Mouse (Mus musculus) CH12F3 (cell line): ENCODE measurements around the gene Prdx2.

Source experiments
- in situ Hi-C: fragments of 300-500 bp; cut with MboI; formaldehyde crosslinking; loops from 2 replicates; pipeline ENCODE4 v1.14.3; 2020; ENCODE audit warnings: low sequenced_read_pairs

The Prdx2 gene

DNA sequence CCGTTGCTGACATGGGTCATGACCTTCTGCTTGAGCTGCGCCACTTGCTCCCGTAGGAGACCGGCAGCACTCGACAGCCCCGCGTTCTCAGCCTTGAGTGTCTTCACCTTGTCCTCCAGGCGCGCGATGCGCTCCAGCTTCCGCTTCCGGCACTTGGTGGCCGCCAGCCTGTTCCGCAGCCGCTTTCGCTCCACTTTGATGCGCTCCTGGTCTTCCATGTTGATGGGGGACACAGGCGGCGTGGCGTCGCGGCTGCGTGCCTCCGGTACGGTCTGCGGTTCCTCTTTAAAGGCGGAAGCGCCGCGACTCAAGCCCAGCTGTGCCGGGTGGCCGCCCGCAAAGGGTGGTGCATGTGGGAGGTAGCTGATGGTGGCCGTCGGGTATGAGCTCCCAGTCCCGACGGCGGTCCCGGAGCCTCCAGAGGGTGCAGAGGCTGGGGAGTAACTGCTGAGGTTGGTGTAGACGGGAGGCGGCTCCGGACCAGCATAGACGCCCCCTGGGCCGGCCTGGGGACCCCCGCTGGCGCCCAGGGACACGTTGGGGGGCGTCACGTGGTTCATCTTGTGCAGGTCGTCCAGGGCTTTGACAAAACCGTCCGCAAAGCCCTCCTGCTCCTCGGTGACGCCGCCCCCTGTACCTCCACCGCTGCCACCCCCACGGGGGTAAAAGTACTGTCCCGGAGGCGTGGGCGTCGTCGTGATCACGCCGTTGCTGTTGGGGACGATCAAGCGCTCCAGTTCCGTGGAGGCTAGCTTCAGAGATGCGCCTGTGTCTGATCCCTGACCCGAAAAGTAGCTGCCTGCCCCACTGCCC is 8.3 kb downstream of the Prdx2 start:
- in situ Hi-C loops, result no loop called here

DNA sequence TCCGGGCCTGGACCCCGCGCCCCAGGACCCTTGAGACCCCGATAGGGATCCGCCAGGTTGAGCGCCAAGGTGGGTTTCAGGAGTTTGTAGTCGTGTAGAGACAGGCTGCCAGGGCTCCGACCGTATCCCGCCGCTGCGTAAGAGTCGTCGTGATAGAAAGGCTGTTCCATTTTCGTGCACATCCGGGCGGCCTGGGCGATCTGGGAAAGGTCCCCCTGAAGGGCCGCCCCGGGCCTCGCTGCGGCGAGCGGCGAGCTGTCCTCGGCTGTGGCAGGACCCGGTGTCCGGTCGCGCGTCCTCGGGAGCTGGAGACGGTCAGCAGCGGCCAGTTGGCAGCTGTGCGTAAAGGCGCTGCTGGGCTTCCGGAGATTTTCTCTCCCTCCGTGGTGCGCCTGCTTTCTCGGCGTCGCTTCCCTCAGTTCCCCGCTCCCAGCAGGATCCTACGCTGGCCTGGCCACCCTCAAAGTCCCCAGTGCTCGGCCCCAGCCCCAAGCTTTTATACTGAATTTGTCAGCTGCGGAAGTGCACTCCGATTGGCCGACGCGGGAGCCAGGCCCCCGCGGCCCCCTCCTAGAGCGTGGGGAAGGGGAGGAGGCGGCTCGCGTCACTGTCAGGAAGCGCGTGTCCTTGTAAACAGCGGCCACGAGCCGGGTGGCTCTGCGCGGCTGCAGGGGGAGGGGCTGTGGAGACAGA is 9.0 kb downstream of the Prdx2 start, which contains the start of gene Junb:
TSS of gene Junb (minus strand) at position 471 of the 693 bp plus-strand sequence.
- in situ Hi-C loops, result no loop called here

DNA sequence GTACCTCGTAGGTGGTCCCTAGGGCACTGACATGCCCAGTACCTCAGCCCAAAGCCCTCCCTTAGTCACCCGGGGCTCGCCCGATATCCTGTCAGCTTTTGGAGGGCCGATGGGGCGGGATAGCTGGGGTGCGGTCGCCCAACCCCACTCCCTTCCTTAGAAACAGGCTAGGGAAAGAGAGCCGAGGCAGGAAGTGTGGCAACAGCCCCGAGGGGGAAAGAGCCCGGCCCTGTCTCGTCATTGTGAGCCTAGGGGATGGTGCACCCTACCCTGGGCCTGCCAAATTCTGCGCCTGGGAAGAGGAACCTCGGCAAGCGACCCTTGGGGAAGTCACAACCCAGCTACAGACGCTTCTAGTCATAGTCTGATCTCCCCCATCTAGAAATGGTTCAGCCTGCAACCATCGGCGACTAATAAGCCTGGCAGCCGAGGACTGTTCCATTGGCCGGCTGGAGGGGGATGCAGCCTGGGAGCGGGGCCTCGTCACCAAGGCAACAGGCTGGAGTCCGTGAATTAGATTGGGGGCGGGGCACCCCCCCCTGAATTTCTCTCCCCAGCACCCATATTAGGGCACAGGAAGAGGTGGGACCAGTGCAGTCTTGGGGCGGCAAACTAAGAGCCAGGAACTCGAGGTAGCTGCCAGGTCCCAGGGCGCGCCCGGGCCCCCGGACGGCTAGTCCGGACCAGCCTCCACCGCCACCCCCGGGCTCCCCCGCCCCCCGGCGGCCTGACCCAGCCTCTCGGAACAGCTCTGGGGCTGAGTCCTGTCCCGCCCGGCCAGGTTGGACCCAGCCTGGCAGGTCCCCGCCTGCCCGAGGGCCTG is 10.4 kb downstream of the Prdx2 start:
- in situ Hi-C loops, result no loop called here

DNA sequence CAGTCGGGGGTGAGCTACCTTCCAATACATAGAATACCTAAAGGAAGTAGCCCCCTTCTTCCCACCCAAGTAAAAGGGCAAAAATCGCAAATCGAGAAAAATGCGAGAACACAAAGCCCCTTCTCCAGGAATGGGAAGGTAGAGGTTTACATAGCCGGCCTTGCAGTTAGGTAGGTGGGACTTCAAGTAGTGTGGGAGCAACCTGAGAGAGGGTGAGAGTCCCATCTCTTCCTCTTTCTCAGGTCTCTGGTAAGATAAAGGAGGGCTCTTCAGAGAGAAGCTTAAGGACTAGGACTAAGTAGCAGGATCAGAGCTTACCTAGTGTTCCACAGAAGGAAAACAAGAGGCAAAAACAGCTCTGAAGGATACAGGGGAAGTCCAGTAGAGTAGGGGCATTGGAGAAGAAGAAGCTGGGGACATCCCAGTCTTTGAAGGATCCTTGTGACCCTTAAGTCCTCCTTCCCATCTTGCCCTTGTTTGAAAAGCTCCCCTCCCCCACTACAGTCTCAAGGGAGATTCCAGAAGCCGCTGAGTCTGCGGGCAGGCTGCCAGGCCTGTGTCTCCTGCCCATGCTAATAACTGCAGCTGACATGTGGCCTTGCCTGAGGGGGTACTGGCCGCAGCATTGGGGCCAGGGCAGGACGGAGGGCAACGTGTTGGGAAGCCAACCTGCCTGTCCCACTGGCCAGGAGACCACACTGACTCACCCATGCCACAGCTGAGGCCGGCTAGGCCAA is 11.4 kb downstream of the Prdx2 start:
- in situ Hi-C loops, result no loop called here

DNA sequence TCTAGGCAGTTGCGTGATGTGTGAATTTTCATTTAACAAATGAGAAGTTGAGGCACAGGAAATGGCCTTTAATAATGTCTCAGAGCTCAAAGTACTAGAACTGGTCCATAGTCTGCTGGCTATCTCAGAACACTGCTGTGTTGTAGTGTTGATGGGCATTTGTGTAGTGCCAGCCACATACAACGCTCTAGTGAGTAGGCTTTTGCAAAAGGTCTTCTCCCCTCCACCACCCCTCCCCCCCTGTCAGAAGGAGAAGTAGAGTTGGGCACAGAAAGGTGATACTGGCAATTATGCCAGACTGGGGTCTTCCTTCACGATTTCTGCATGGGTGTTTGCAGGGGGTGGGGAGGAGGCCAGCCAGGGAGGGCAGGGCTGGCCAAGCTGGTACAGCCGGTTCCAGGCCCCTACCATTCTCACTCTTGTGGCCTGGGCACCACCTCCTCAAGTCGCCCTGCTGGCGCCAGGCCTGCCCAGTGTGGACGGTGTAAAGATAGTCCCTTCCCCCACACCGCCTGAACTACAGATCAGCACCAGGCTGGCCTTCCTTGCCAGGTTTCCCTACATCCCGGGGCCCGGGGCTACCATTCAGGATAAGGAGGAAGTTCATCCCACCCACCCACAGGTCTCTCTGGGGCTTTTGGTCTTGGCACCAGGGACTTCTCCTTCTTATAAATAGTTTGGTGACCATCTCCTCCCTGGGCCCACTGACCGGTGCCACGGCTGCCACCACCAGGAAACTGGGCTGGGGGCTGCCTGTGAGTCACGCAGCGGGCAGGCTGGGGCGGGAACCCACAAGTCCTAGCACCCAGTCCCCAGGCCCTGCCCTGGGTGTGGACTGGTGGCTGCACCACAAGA is 12.5 kb downstream of the Prdx2 start:
- in situ Hi-C loops, result no loop called here

- in situ Hi-C loops, result no loop called here
Measured at GRCm38 (mm10) chr8:84982499-84983011, 13.2 kb downstream of the Prdx2 start.

DNA sequence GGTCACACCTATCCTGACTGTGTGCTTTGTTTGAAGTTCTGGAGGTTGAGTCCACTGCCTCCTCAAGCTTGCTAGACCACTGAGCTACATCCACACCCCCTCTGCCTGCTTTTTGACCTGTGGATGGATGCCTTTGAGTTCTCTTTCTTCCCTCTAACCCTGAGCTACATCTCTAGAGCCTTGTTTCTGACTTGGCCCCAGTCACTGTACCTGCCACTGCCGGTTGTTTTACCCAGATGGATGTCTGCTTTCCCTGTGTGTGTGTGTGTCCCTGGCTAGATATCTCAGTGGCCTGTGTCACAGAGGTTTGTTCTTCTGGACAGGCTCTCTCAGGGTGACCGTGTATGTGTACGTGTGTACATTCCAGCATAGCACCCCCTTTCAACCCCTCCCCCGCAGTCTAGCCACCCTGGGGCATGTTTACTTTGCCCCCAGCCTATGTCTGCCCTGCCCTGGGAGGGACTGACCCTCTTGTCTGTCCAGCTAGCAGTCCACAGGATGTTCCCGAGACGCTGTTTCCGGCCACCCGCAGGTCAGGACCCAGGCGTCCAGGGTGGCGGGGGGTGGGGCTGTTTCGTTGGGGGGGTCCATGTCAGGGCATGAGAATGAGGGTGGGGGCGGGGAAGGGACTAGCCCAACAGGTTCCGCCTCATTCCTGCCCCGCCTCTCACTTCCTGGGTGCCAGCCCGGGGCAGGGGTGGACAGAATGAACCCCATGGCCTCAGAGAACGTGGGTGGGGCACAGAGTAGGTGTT is 15.1 kb downstream of the Prdx2 start:
- in situ Hi-C loops, result no loop called here

DNA sequence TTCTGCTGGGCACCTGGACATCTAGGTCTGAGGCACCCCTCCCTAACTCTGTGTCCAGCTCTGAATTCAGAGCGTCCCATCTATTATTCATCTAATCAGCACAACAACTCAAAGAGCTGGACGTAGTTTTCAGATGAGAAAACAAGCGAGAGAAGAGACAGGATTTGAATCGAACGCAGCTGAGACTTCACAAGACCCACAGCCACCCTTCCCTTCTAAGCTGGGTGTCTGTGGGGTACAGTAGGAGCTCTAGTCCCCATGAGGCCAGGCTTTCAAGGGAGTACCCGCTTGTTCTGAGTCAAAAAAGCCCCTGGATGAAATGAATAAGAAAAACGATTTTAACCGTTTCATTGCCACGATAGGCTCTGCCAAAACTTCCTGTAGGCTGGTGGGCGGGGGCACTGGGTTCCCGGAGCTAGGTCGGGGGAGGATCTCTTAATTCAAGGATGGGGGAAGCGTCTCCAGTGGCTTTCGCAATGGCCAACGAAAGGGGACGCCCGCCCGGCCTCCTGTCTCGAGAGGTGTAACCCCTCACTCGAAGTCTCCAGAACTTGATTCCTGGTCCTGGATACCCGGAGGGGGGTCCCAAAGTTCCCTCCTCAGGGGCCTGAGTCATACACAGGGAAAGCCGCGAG is 15.8 kb downstream of the Prdx2 start:
- in situ Hi-C loops, result no loop called here

- in situ Hi-C loops, result no loop called here
Measured at GRCm38 (mm10) chr8:84985684-84986378, 16.4 kb downstream of the Prdx2 start.

- in situ Hi-C loops, result no loop called here
Measured at GRCm38 (mm10) chr8:84986379-84986945, 17.1 kb downstream of the Prdx2 start.

- in situ Hi-C loops, result no loop called here
Measured at GRCm38 (mm10) chr8:84987388-84987787, 18.0 kb downstream of the Prdx2 start.

GRCm38 (mm10) chr8:84987903-84988302 is 18.5 kb downstream of the Prdx2 start:
- in situ Hi-C loops, result no loop called here

- in situ Hi-C loops, result no loop called here
Measured at GRCm38 (mm10) chr8:84989311-84989731, 19.9 kb downstream of the Prdx2 start.

- in situ Hi-C loops, result no loop called here
Measured at GRCm38 (mm10) chr8:84989810-84990209, 20.4 kb downstream of the Prdx2 start.

GRCm38 (mm10) chr8:84990349-84990748 is 21.0 kb downstream of the Prdx2 start, which contains the start of gene Hook2:
Gene Hook2 (plus strand): TSS chr8:84990603.
- in situ Hi-C loops, result no loop called here

GRCm38 (mm10) chr8:84990836-84991235 is 21.4 kb downstream of the Prdx2 start:
- in situ Hi-C loops, result no loop called here

- in situ Hi-C loops, result no loop called here
Measured at GRCm38 (mm10) chr8:84994375-84994774, 25.0 kb downstream of the Prdx2 start.
